Mouse (Mus musculus) c-Kit-positive CD71-positive TER-119-negative erythroid progenitor cells, embryonic 14.5 days (primary cell): Measurements from ENCODE around the gene 4930578C19Rik.
"Not testable (repeated sequence)": the region's sequence is repeated elsewhere in the genome, so short reads cannot be mapped to it uniquely, and the experiment has no call there.

Experiments used
- DNase-seq: peaks from one replicate; pipeline ENCODE4 v3.0.0-alpha.2; 2013; ENCODE audit warnings: low read depth

4930578C19Rik gene

GRCm38 (mm10) chrX:18461198-18461601, at the start of gene 4930578C19Rik:
4930578C19Rik (minus strand) TSS chrX:18461397.
- no peak for DNase-seq

GRCm38 (mm10) chrX:18467690-18468089, 6.5 kb upstream of the 4930578C19Rik start:
- DNase-seq: no peak

GRCm38 (mm10) chrX:18462879-18463278, 1.7 kb upstream of the 4930578C19Rik start:
- DNase-seq: no peak

GRCm38 (mm10) chrX:18451559-18451958, 9.6 kb downstream of the 4930578C19Rik start:
- no peak for DNase-seq

GRCm38 (mm10) chrX:18442066-18442465, 19.1 kb downstream of the 4930578C19Rik start:
- DNase-seq: peak; percentile 9

- no peak for DNase-seq
Observed at GRCm38 (mm10) chrX:18425451-18425850, 35.7 kb downstream of the 4930578C19Rik start.

- DNase-seq: no peak
Observed at GRCm38 (mm10) chrX:18423206-18423605, 38.0 kb downstream of the 4930578C19Rik start.

GRCm38 (mm10) chrX:18420161-18420784, 40.9 kb downstream of the 4930578C19Rik start:
- no peak for DNase-seq

- DNase-seq: no peak
Observed at GRCm38 (mm10) chrX:18418977-18419376, 42.2 kb downstream of the 4930578C19Rik start.

- DNase-seq: no peak
Observed at GRCm38 (mm10) chrX:18414560-18414959, 46.6 kb downstream of the 4930578C19Rik start.

GRCm38 (mm10) chrX:18411071-18411840, 49.9 kb downstream of the 4930578C19Rik start:
- DNase-seq: no peak

GRCm38 (mm10) chrX:18409598-18409997, 51.6 kb downstream of the 4930578C19Rik start:
- DNase-seq: no peak

- DNase-seq: no peak
Observed at GRCm38 (mm10) chrX:18402296-18402695, 58.9 kb downstream of the 4930578C19Rik start.

GRCm38 (mm10) chrX:18396700-18397099, 64.5 kb downstream of the 4930578C19Rik start:
- DNase-seq: no peak

GRCm38 (mm10) chrX:18384181-18384580, 77.0 kb downstream of the 4930578C19Rik start:
- not testable (repeated sequence) for DNase-seq
